Mouse (Mus musculus) liver, adult 2 months (tissue): ENCODE measurements at regions not wholly inside any gene's neighbourhood (a gene's known extent, or its start where the extent isn't known, plus 50 kb on each side); places are given as distances from the start of the nearest gene placed in this dataset.

ENCODE experiments used
- DNase-seq: peaks from one replicate; pipeline ENCODE4 v3.0.0-alpha.2; 2011; ENCODE audit warnings: low read depth, low spot score; ENCODE audit errors: extremely low read depth
- H3K27ac ChIP-seq: fragments of 200-500 bp; replicated peaks from 2 replicates; pipeline ENCODE4 v1.5.1; 2012; ENCODE audit warnings: low read depth, mild to moderate bottlenecking, control low read depth, inconsistent platforms, low read length; ENCODE audit not compliant: insufficient read depth
- H3K27me3 ChIP-seq: fragments of 200-500 bp; 2 replicates; pipeline ENCODE4 v1.6.1; 2012; ENCODE audit warnings: mild to moderate bottlenecking, moderate library complexity, low read length, inconsistent platforms; ENCODE audit not compliant: control insufficient read depth, insufficient read depth
- H3K36me3 ChIP-seq: fragments of 200-500 bp; 2 replicates; pipeline ENCODE4 v1.6.1; 2012; ENCODE audit warnings: low read length, inconsistent platforms; ENCODE audit not compliant: control insufficient read depth, insufficient read depth
- H3K4me1 ChIP-seq: fragments of 200-500 bp; 2 replicates; pipeline ENCODE4 v1.6.1; 2011; ENCODE audit warnings: low read length; ENCODE audit not compliant: control insufficient read depth, insufficient read depth
- H3K4me3 ChIP-seq: fragments of 200-500 bp; 2 replicates; pipeline ENCODE4 v1.5.1; 2011; ENCODE audit warnings: low read depth, mild to moderate bottlenecking, control low read depth, low read length, moderate library complexity; ENCODE audit not compliant: insufficient read depth
- H3K79me2 ChIP-seq: fragments of 200-500 bp; 2 replicates; pipeline ENCODE4 v1.6.1; 2012; ENCODE audit warnings: inconsistent platforms, mild to moderate bottlenecking, low read length, moderate library complexity; ENCODE audit not compliant: control insufficient read depth, insufficient read depth
- H3K9ac ChIP-seq: fragments of 200-500 bp; 2 replicates; pipeline ENCODE4 v1.6.1; 2012; ENCODE audit warnings: low read depth, mild to moderate bottlenecking, control low read depth, inconsistent platforms, low read length
- CTCF ChIP-seq: fragments of 200-500 bp; IDR thresholded peaks from 2 replicates; pipeline ENCODE4 v1.5.1; 2011; ENCODE audit warnings: low read depth, low read length, control low read depth
- POLR2A ChIP-seq: fragments of 200-500 bp; IDR thresholded peaks from 2 replicates; pipeline ENCODE4 v1.6.1; 2011; ENCODE audit warnings: low read length, control low read depth; ENCODE audit not compliant: insufficient read depth; ENCODE audit errors: extremely low read depth
- WGBS: fragments of 180-500 bp; shearing (Covaris S2); methylation state at CpG from one replicate; pipeline ENCODE4 v1.1.7; 2018; 5-methylcytosine and 5-hydroxymethylcytosine counted together

DNA sequence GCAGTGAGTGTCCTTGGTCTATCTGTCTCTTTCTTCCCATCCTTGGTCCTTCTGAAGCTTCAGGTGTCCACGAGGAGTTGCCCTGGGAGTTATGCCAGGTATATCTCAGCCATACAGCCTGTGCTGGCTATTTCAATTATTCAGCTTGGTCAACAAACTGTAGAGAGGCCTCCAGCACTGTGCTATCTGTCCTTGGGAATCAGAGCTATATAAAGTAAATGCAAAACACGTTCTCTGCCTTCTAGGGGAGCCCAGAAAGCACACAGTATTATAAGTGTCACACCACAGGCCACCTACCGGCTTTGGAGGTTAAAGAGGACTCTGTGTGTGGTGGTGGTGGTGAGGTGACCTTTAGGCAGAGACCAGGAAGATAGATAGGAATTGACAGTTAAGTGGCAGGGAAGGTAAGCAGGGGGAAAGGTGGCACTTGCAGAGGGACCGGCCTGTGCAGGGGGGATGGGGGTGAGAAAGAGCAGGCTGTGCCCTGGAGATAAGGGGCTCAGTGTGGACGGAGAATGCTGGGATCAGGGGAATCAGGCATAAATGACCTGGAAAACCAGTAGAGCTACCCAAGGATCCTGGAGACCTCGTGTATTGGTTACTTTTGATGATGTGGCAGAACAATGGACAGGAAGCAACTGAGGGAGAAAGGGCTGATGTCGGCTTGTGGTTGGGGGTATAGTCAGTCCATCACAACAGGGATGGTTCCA lies 425.9 kb downstream of the Fut8 start:
- 55% methylated on average over 7 of the region's 7 CpGs for WGBS
- no peaks in the 10 kb centered on the region for H3K36me3 ChIP-seq
- no peak for TF ChIP-seq POLR2A
- TF ChIP-seq CTCF: no peak

GRCm38 (mm10) chr12:77666411-77666810 lies 428.5 kb downstream of the Fut8 start:
- Histone ChIP-seq H3K9ac (no peak overlapping the region), H3K79me2 (no peaks in the 10 kb centered on the region), H3K27me3 (no peaks in the 10 kb centered on the region), H3K4me3 (no peak overlapping the region), H3K36me3 (no peaks in the 10 kb centered on the region), H3K4me1 (no peaks in the 10 kb centered on the region; the same call in 1 of the 2 replicates), H3K27ac (no peak overlapping the region)
- TF ChIP-seq CTCF (no peak), POLR2A (no peak)
- DNase-seq: no peak
- 78% methylated on average over 8 of the region's 8 CpGs for WGBS

More for the DNA sequence above, 425.9 kb downstream of the Fut8 start:
- H3K79me2 ChIP-seq: no peaks in the 10 kb centered on the region
- no peak overlapping the region for H3K9ac ChIP-seq
- H3K27me3 ChIP-seq: no peaks in the 10 kb centered on the region
- H3K4me1 ChIP-seq: no peaks in the 10 kb centered on the region; the same call in 1 of the 2 replicates
- no peak for DNase-seq
- no peak overlapping the region for H3K4me3 ChIP-seq
- H3K27ac ChIP-seq: no peak overlapping the region

DNA sequence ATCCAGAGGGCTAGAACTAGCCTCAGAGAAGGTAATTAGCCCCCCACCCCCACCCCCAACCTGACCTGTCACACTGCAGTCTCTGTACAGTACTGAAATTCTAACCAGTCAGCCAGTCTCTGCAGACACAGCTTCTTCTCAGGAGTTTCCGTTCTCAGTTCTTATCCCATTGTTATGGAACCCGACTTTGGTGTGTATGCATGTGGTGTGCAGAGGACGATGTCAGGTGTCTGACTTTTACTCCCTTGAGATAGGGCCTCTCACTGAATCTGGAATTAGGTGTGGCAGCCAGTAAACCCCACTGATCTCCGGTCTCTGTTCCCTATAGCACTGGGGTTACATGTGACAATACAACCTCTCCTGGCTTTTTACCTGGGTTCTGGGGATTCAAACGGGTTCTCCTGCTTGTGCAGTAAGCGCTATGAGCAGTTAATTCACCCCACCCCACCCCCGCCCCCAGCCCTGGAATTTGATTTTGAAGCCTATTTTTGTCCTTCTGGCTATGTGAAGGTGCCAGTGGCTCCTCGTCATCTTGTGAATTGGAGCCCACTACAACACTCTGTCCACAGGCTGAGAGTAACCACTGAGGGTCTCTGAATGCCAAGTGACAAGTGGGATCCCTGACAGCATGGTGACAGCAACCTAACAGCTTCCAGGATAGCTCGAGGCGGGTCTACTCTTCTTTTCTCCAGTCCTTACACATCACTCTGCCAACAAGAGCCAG lies 429.4 kb downstream of the Fut8 start:
- H3K36me3 ChIP-seq: no peaks in the 10 kb centered on the region
- H3K4me1 ChIP-seq: no peaks in the 10 kb centered on the region; the same call in 1 of the 2 replicates
- no peaks in the 10 kb centered on the region for H3K79me2 ChIP-seq
- WGBS: 75% methylated on average over 10 of the region's 10 CpGs
- no peaks in the 10 kb centered on the region for H3K27me3 ChIP-seq
- H3K4me3 ChIP-seq: no peak overlapping the region
- TF ChIP-seq POLR2A (no peak), CTCF (no peak)
- DNase-seq: no peak
- no peak overlapping the region for H3K27ac ChIP-seq
- H3K9ac ChIP-seq: no peak overlapping the region

DNA sequence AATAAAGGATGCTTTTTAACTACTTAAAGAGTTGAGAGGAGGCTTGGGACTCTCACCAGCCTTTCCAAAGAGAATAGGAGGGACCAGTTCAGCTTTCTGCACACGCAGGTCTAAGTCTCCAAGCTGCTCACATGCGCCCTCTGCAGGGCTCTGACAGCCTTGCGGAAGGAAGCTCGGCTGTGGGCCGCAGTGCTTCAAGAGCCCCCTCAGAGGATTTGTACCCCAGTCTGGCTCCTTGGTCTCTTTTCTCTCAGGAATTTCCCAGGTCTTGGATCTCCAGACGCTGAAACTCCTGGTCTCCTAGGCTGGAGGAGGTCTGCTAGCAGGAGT lies 429.9 kb downstream of the Fut8 start:
- Histone ChIP-seq H3K4me1 (no peaks in the 10 kb centered on the region; the same call in 1 of the 2 replicates), H3K36me3 (no peaks in the 10 kb centered on the region), H3K27ac (no peak overlapping the region), H3K79me2 (no peaks in the 10 kb centered on the region), H3K27me3 (no peaks in the 10 kb centered on the region), H3K9ac (no peak overlapping the region), H3K4me3 (no peak overlapping the region)
- no peak for TF ChIP-seq POLR2A
- TF ChIP-seq CTCF: peak; percentile 87
- peak; percentile 28 for DNase-seq
- WGBS: 5% methylated on average over 6 of the region's 6 CpGs

DNA sequence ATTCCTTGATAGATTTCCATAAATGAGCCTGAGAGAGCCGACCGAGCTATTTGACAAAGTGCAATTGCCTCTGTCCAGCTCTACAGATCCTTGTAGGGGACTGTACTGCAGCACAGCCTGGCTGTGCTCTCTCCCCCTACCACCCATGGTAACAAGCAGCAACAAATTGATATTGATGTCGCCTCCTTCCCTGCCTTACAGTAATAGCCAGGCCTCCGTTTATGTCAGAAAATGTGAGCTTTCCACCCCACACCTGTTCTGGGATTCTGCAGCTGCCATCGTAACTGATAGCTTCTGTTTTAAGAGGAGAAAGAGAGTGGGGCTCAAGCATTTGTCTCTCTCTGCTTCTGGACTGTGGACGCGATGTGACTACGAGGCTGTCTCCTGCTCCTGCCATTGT lies 432.6 kb downstream of the Fut8 start:
- Histone ChIP-seq H3K79me2 (no peaks in the 10 kb centered on the region), H3K4me1 (no peaks in the 10 kb centered on the region; the same call in 1 of the 2 replicates), H3K9ac (no peak overlapping the region), H3K27ac (no peak overlapping the region), H3K4me3 (no peak overlapping the region), H3K36me3 (no peaks in the 10 kb centered on the region), H3K27me3 (no peaks in the 10 kb centered on the region)
- no peak for DNase-seq
- no peak for TF ChIP-seq CTCF
- TF ChIP-seq POLR2A: no peak
- WGBS: 93% methylated on average over 8 of the region's 8 CpGs

DNA sequence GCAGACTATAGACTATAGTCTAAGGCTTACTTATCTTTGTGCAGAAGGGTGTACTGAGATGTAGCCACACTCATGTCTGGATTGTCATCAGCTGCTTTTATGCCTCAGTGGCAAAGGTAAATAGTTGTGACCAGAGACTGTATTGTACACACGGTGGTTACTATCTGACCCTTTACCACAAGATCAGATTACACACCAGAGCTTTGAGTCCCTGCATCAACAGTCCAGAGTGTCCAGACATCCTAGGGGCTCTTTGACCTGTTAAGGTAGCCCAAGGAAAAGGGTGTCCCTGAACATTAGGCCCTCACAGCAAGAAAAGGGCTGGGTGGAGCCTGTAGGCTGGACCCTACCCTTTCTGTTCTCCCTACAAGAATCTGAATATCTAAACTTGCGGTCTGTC lies 436.4 kb downstream of the Fut8 start:
- no peaks in the 10 kb centered on the region for H3K27me3 ChIP-seq
- no peaks in the 10 kb centered on the region for H3K4me1 ChIP-seq
- no peaks in the 10 kb centered on the region for H3K36me3 ChIP-seq
- DNase-seq: no peak
- WGBS: 66% methylated on average over 2 of the region's 2 CpGs
- H3K4me3 ChIP-seq: no peak overlapping the region
- TF ChIP-seq POLR2A: no peak
- no peak for TF ChIP-seq CTCF
- H3K9ac ChIP-seq: no peak overlapping the region
- H3K27ac ChIP-seq: no peak overlapping the region
- no peaks in the 10 kb centered on the region for H3K79me2 ChIP-seq
